Mouse (Mus musculus): ENCODE results near the gene Afmid. TPM values are rescaled to one million over a fixed set of nuclear protein-coding genes. Genes with fewer than 3 reads are reported as not detected.

Afmid gene
- total RNA-seq, 1 experiment from 2014 or later, result 10.4 TPM

- ATAC-seq (ENCODE audit: extremely low read depth, insufficient number of reproducible peaks, low FRiP score, poor library complexity, severe bottlenecking), result no peak
Observed at GRCm38 (mm10) chr11:117871376-117871775, 45.7 kb downstream of the Afmid start.

- peak; percentile 32 for ATAC-seq (ENCODE audit: extremely low read depth, insufficient number of reproducible peaks, low FRiP score, poor library complexity, severe bottlenecking)
Observed at GRCm38 (mm10) chr11:117871911-117872584, 46.3 kb downstream of the Afmid start.

DNA sequence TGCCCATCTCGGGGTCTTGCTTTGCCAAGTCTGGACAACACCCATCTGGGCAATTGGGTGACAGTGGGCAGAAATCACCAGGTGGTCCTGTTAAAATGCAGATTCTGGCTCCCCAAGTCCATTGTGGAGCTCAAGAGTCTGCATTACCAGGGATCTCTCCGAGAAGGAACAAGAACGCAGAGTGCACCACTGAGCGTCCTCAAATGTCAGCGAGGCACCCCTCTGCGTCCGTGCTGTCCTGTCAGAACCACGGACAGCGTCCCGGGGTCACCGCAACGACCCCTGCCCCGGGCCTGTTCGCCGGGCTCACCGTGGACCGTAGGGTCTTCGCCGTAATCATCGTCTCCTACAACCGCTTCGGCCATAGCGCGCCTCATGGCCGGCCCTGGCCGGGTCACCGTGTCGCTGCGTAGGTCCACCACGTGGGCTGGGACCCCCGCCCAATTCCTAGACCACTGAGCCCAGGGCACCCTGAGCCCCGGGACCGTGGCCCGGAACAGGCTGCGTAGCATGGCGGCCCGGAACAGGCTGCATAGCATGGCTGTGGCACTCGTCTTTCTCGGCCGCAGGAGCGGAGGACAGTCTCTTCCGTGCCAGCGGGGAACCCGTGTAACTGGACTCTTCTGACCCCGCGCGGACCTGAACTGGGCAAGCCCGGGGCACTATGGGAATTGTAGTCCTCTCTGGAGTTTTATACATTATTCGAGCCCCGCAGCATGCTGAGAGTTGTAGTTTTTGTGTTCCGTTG lies 47.3 kb downstream of the Afmid start, which contains the start of gene Tha1:
TSS of gene Tha1 (minus strand) at position 621 of the 748 bp plus-strand sequence.
- no peak for ATAC-seq (ENCODE audit: extremely low read depth, insufficient number of reproducible peaks, low FRiP score, poor library complexity, severe bottlenecking)

DNA sequence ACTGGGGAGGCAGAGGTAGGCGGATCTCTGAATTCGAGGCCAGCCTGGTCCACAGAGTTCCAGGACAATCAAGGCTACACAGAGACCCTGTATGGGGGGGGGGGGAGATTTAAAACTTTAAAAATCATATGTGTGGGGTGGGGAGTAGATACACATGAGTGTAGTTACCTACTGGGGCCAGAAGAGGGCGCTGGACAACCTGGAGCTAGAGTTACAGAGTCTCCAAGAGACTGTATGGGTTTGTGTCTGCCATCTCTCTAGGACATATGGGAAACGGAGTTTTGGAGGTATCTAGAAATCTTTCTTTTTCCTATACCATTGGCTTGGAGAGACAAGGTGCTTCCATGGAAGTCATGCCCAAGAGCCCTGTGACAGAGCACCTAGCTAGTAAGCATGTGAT lies 48.7 kb downstream of the Afmid start:
- ATAC-seq (ENCODE audit: extremely low read depth, insufficient number of reproducible peaks, low FRiP score, poor library complexity, severe bottlenecking), result no peak

DNA sequence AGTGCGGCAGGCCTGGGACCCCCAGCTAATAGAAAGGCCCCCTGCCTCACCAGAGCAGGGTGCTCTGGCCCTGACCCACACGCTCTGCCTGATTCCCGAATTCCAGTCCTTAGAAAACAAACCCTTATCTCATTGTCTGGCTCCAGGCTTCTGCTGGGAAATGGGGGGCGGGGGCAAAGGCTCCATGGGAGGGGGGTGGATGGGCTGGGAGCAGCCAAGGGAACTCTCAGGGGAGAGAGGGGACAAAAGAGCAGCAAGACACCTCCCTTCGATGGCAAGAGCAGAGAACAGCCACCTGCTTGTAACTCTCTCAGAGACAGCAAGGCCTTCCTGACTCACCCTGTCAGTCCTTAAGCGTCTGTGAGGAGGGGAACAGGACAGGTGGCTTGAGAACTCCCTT lies 50.0 kb downstream of the Afmid start:
- ATAC-seq (ENCODE audit: extremely low read depth, insufficient number of reproducible peaks, low FRiP score, poor library complexity, severe bottlenecking), result no peak

DNA sequence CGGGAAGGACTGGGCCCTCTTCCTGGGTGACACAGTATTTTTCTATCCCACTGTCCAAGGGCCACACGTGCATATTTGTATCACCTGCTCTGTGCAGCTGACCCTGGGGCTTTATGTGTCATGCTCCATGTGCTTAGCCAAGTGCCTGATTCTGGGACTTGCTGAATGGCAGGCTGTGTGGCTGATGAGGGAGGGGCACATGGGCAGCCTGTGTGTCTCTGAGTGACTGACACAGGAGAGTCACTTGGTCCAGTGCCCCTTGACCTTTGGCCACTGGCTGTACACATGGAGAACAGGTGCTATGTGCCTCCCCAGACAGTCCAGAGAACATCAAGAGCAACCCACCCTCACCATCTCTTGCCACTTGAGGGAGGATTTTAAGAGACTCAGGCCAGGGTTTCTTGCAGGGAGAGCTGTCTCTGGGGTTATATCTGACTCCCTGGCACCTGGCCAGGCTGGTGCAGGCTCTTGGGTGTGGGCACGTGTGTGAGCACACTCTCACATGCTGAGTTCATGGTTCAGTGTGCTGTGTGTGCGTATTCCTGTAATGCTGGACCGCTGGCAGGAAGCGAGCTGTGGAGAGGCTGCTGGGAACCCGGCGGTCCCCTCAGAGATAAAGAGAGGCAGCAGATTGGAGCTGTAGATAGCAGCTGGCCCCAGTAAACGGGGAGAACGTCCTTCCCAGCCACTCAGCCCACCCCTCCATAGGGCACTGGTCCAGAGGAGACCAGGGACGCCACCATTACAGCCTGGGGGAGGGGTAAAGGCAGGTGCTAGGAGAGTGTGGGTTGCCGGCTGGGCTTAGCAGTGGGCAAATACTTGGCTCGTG lies 52.4 kb downstream of the Afmid start:
- peak; percentile 47 for ATAC-seq (ENCODE audit: extremely low read depth, insufficient number of reproducible peaks, low FRiP score, poor library complexity, severe bottlenecking)

DNA sequence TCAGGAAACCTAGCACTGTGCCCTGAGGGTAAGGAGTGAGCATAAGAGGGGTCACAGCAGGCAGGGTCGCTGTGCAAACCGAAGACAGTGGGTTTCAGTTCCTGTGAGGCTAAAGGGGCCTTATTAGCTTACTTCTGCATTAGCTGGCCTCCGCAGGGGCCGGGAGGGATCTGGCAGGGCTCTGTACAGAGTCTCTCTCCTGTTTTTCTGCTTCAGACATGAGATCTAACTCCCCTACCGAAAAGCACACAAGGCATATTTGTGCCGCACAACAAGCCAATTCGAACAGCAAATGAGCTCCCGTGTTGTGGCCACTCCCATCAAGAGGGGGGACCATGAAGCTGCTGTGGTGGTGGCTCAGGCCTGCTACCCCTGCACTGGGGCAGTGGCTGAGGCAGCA lies 53.2 kb downstream of the Afmid start:
- no peak for ATAC-seq (ENCODE audit: extremely low read depth, insufficient number of reproducible peaks, low FRiP score, poor library complexity, severe bottlenecking)

GRCm38 (mm10) chr11:117879676-117880075 lies 54.0 kb downstream of the Afmid start:
- ATAC-seq (ENCODE audit: extremely low read depth, insufficient number of reproducible peaks, low FRiP score, poor library complexity, severe bottlenecking), result no peak

GRCm38 (mm10) chr11:117880336-117880976 lies 54.7 kb downstream of the Afmid start:
- ATAC-seq (ENCODE audit: extremely low read depth, insufficient number of reproducible peaks, low FRiP score, poor library complexity, severe bottlenecking), result no peak

- ATAC-seq (ENCODE audit: extremely low read depth, insufficient number of reproducible peaks, low FRiP score, poor library complexity, severe bottlenecking), result no peak
Observed at GRCm38 (mm10) chr11:117880977-117881358, 55.2 kb downstream of the Afmid start.

GRCm38 (mm10) chr11:117881787-117882186 lies 56.1 kb downstream of the Afmid start:
- ATAC-seq (ENCODE audit: extremely low read depth, insufficient number of reproducible peaks, low FRiP score, poor library complexity, severe bottlenecking), result no peak

GRCm38 (mm10) chr11:117882208-117882607 lies 56.5 kb downstream of the Afmid start:
- ATAC-seq (ENCODE audit: extremely low read depth, insufficient number of reproducible peaks, low FRiP score, poor library complexity, severe bottlenecking), result no peak

DNA sequence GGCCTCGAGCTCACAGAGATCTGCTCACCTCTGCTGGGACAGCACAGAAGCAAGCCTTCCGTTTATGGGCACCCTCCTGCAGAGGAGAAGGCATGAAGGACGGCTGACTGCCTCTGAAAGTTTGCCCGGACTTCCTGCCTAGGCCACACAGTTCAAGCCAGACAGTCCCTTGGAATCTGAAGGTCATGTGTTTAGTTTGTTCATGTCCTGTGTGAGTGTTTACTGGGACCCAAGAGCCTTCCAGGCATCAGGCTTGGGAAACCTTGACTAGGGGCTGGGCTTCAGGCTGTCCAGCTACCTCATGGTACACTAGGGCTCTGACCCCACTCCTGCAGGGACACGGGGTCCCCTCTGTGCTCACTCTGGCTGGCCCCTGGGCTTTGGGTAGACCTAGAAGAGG lies 60.3 kb downstream of the Afmid start:
- ATAC-seq (ENCODE audit: extremely low read depth, insufficient number of reproducible peaks, low FRiP score, poor library complexity, severe bottlenecking), result no peak

DNA sequence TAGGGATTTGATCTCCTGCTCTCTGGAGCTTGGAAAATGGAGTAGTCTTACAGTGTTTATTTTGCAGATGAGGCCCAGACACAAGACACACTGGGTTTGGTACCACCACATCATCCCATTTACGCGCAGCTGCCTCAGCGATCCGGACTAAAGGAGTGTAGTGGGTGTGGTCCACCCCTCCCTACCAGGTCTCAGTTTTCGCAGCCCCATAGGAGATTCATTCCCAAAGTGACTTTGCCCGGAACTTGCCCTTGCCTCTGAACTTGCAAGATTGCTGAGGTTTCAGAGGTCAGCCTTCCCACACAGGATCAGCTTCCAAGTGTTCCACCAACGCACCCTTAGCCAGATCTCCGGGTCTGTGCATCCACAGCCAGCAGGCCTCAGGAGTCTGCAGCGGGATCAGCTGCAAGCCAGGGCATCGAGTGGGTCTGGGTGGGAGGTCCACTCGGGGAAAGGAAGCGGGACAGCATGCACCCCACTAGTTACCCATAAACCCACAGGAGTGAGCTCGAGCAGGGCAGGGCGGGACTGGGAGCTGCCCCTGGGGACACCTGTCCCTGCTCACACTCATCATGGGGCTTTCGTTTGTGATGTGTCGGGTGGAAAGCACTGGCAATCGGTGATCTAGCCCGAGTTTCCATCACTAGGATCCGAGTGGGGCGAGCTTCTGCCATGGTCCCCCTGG lies 62.6 kb downstream of the Afmid start:
- no peak for ATAC-seq (ENCODE audit: extremely low read depth, insufficient number of reproducible peaks, low FRiP score, poor library complexity, severe bottlenecking)

GRCm38 (mm10) chr11:117888853-117889822 lies 63.4 kb downstream of the Afmid start:
- ATAC-seq (ENCODE audit: extremely low read depth, insufficient number of reproducible peaks, low FRiP score, poor library complexity, severe bottlenecking), result no peak
